Comparison of ENCODE assay signal across 9 mouse cellular contexts in the genomic region with DNA sequence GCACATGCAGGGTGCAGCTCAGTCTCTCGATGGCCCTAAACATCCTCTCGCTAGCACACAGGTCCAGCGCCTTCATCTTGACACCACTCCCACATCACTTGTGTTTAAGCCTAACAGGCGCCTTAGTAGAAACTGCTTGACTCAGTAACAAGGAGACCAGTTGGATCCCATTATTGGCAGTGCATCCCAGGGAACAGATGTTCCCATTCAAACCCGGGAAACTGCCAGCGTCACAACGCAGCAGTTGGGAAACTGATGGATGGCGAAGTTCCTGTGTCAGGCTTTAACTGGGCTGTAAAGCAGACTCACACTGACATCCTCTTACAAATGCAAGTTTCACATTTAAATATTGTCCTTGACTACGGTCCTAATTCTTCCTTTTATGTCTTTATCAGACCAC. TPM values are rescaled to one million over a fixed set of nuclear protein-coding genes. Genes with fewer than 3 reads are reported as not detected.
DNase-seq lines count a peak whose midpoint lies in the region; ATAC-seq lines count a peak whose summit lies in the region.
"Had no signal": no experiment of that assay in that cellular context is flagged by ENCODE, and none has a peak within 500 bp of the region (broad histone marks: within the 10 kb centered on the region; RNA-seq: fewer than 3 reads in every experiment).

No protein-coding gene starts in this region.

- no peaks in the 10 kb centered on the region for H3K9me3 ChIP-seq in stomach, embryonic 16.5 days (replicated peaks; ENCODE audit: control insufficient read depth, low read length)

- H3K27me3 ChIP-seq in stomach, embryonic 16.5 days (ENCODE audit: control insufficient read depth, insufficient read depth, low read length), result no peaks in the 10 kb centered on the region

- H3K36me3 ChIP-seq in stomach, embryonic 16.5 days (ENCODE audit: control insufficient read depth, insufficient read depth, low read length), result no peaks in the 10 kb centered on the region

- H3K4me1 ChIP-seq in stomach, embryonic 16.5 days (ENCODE audit: control insufficient read depth, insufficient read depth, low read length), result peaks cover 17% of the 10 kb centered on the region

- no peak overlapping the region for H3K9ac ChIP-seq in stomach, embryonic 16.5 days (ENCODE audit: low read length)

- ATAC-seq in stomach, embryonic 16.5 days (ENCODE audit: insufficient read depth, low FRiP score), result no peak

- 36% methylated on average over 9 of the region's 9 CpGs for WGBS in stomach, embryonic 16.5 days

- H3K4me3 ChIP-seq in stomach, embryonic 16.5 days (replicated peaks; ENCODE audit: low read length), result no peak overlapping the region

- H3K27ac ChIP-seq in stomach, embryonic 16.5 days (ENCODE audit: low read length), result peak overlapping the region; percentile 39; the same call in 1 of the 2 replicates

- DNase-seq in embryo, embryonic 10 days (ENCODE audit: low spot score), result peak; percentile 45
- no peak for DNase-seq in embryo, embryonic 9.5 days (ENCODE audit: extremely low spot score)
- DNase-seq in right cerebral cortex, adult 18-20 months, result peak; percentile 81
- no peak for DNase-seq in right cerebral cortex, postnatal 14 days
- peak; percentile 58 to 77 for DNase-seq in layer of hippocampus, postnatal 14 days (ENCODE audit: low spot score in 2 of 2)
- DNase-seq in gastrocnemius, postnatal 14 days, result no peak
- DNase-seq in adipocyte (ENCODE audit: low spot score), result no peak
- DNase-seq: B cell, adult 2 months had no signal

- H3K4me2 ChIP-seq in stomach, embryonic 16.5 days (ENCODE audit: low read depth, low read length), result no peak overlapping the region

- intact Hi-C loops in gastrocnemius, postnatal 14 days (cut with DNase I; ENCODE audit: low total_unique reads), result no loop called here

RNA-seq across cellular contexts. Expression of a gene that starts 10.0 kb away (rescaled TPM):
- 10 to 100 TPM; 13.8 to 15.8 TPM for total RNA-seq in layer of hippocampus, postnatal 14 days (2021)
- polyA plus RNA-seq in stomach, embryonic 16.5 days (2015; fragmentation: Nextera tagmentation; extraction: Ambion mirVana), result 13.3 and 16.1 TPM in 2 replicates
- 1 to 10 TPM; 6.9 to 8.6 TPM for total RNA-seq in gastrocnemius, postnatal 14 days (2021)

RNA-seq across cellular contexts. Expression of a gene that starts 10.1 kb away (rescaled TPM):
- total RNA-seq in layer of hippocampus, postnatal 14 days (2021), result 10 to 100 TPM; 15.0 to 17.8 TPM
- polyA plus RNA-seq in stomach, embryonic 16.5 days (2015; fragmentation: Nextera tagmentation; extraction: Ambion mirVana), result 7.7 and 8.5 TPM in 2 replicates
- total RNA-seq in gastrocnemius, postnatal 14 days (2021), result 1 to 10 TPM; 2.6 to 2.9 TPM

RNA-seq across cellular contexts. Expression of a gene that starts 25.0 kb away (rescaled TPM):
- total RNA-seq in layer of hippocampus, postnatal 14 days (2021), result 10 to 100 TPM; 95.4 to 99.6 TPM
- polyA plus RNA-seq in stomach, embryonic 16.5 days (2015; fragmentation: Nextera tagmentation; extraction: Ambion mirVana), result 18.6 and 22.0 TPM in 2 replicates
- 100 to 1,000 TPM in 1 of 2 experiments, 10 to 100 TPM in 1; 99.5 to 128 TPM for total RNA-seq in gastrocnemius, postnatal 14 days (2021)

Comparison
In these comparisons a context has a peak if more than half of its experiments do, and no peak if none do; other contexts are left out.
1. DNase-seq: peak in embryo, embryonic 10 days (single experiment), right cerebral cortex, adult 18-20 months (single experiment) and layer of hippocampus, postnatal 14 days (2 of 2); none in embryo, embryonic 9.5 days (single experiment), right cerebral cortex, postnatal 14 days (single experiment), gastrocnemius, postnatal 14 days (single experiment) and adipocyte (single experiment).
2. RNA of a gene that starts 10.1 kb away (total RNA-seq): 15.0 to 17.8 TPM in layer of hippocampus, postnatal 14 days; 2.6 to 2.9 TPM in gastrocnemius, postnatal 14 days; every median in the first group is over 4 times any median in the second.